Mouse (Mus musculus): Measurements from ENCODE around the gene Clgn. TPM values are rescaled to one million over a fixed set of nuclear protein-coding genes. Genes with fewer than 3 reads are reported as not detected.

Gene Clgn
- polyA plus RNA-seq, 1 experiment from 2014 or later: 0.07 TPM

- Histone ChIP-seq H3K27ac (ENCODE audit: low read length) (no peak overlapping the region), H3K9me3 (ENCODE audit: low read length) (no peaks in the 10 kb centered on the region), H3K9ac (replicated peaks; ENCODE audit: low read depth) (no peak overlapping the region), H3K4me1 (ENCODE audit: insufficient read depth, low read depth, low read length) (0 out of 2 replicates have a peak, but pooled peaks cover 5% of the 10 kb centered on the region), H3K27me3 (replicated peaks; ENCODE audit: insufficient read depth, low read length) (peaks cover 12% of the 10 kb centered on the region), H3K4me2 (replicated peaks; ENCODE audit: low read depth, low read length) (no peak overlapping the region), H3K36me3 (ENCODE audit: insufficient read depth, low read length) (no peaks in the 10 kb centered on the region), H3K4me3 (ENCODE audit: low read depth, low read length) (no peak overlapping the region)
- WGBS: 84% methylated on average over 5 of the region's 5 CpGs
- no peak for TF ChIP-seq CTCF (IDR thresholded peaks at IDR 0.05)
- no peak for TF ChIP-seq EP300 (IDR thresholded peaks at IDR 0.05)
- DNase-seq (ENCODE audit: low spot score): no peak
- ATAC-seq: no peak
Measured at GRCm38 (mm10) chr8:83394325-83394724, 4.7 kb downstream of the Clgn start.

GRCm38 (mm10) chr8:83396680-83397079, 7.0 kb downstream of the Clgn start:
- 81% methylated on average over 6 of the region's 6 CpGs for WGBS

DNA sequence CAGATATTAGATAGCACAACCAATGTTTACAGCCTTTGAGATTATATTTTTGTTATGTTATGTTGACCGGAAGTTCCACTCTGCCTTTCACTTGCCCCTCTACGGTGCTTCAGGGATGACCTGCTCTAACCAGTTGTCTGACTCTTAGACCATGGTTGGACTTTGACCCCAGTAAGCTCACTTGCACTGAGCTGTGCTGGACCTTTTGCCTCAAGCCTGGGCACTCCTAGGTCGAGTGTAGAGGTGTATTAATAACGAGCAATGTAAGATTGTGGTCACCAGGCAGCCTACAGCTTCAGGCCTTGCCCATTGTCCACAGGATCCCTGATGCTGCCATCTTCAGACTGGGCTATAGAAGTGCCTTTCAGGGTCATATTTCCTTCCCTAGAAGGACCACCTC, 8.1 kb downstream of the Clgn start:
- no peak overlapping the region for H3K27ac ChIP-seq (ENCODE audit: low read length)
- no peak overlapping the region for H3K4me3 ChIP-seq (ENCODE audit: low read depth, low read length)
- 64% methylated on average over 4 of the region's 4 CpGs for WGBS
- H3K36me3 ChIP-seq (ENCODE audit: insufficient read depth, low read length): no peaks in the 10 kb centered on the region
- no peak overlapping the region for H3K9ac ChIP-seq (replicated peaks; ENCODE audit: low read depth)
- H3K9me3 ChIP-seq (ENCODE audit: low read length): no peaks in the 10 kb centered on the region
- no peak overlapping the region for H3K4me2 ChIP-seq (replicated peaks; ENCODE audit: low read depth, low read length)
- H3K4me1 ChIP-seq (ENCODE audit: insufficient read depth, low read depth, low read length): no peaks in the 10 kb centered on the region
- DNase-seq (ENCODE audit: low spot score): no peak
- no peaks in the 10 kb centered on the region for H3K27me3 ChIP-seq (replicated peaks; ENCODE audit: insufficient read depth, low read length)
- no peak for ATAC-seq
- no peak for TF ChIP-seq CTCF (IDR thresholded peaks at IDR 0.05)
- no peak for TF ChIP-seq EP300 (IDR thresholded peaks at IDR 0.05)

More at GRCm38 (mm10) chr8:83396680-83397079, 7.0 kb downstream of the Clgn start:
- Histone ChIP-seq H3K27ac (ENCODE audit: low read length) (no peak overlapping the region), H3K9me3 (ENCODE audit: low read length) (no peaks in the 10 kb centered on the region), H3K4me2 (replicated peaks; ENCODE audit: low read depth, low read length) (no peak overlapping the region), H3K36me3 (ENCODE audit: insufficient read depth, low read length) (no peaks in the 10 kb centered on the region), H3K27me3 (replicated peaks; ENCODE audit: insufficient read depth, low read length) (no peaks in the 10 kb centered on the region), H3K4me3 (ENCODE audit: low read depth, low read length) (no peak overlapping the region), H3K4me1 (ENCODE audit: insufficient read depth, low read depth, low read length) (no peaks in the 10 kb centered on the region), H3K9ac (replicated peaks; ENCODE audit: low read depth) (no peak overlapping the region)
- TF ChIP-seq CTCF (IDR thresholded peaks at IDR 0.05): no peak
- no peak for TF ChIP-seq EP300 (IDR thresholded peaks at IDR 0.05)
- DNase-seq (ENCODE audit: low spot score) (no peak), ATAC-seq (no peak)

DNA sequence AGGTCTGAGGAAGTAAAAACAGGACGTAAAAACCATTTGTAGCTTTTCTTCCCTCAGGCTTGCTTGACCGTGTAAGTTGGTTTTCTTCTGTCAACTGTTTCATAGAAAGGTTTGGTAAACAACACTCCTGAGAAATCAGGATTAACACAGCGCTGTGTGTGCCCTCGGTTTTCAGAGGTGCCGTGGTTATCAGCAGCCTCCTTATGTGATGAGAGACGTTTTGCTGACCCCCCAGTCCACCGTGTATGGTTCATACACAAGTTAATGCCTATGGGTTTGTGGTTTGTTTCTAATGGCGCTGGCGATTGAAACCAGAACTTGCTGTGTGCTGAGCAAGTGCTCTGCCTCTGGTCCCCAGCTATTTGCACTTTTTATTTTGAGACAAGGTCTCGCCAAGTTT, 15.9 kb downstream of the Clgn start:
- H3K4me1 ChIP-seq (ENCODE audit: insufficient read depth, low read depth, low read length): no peaks in the 10 kb centered on the region
- no peaks in the 10 kb centered on the region for H3K27me3 ChIP-seq (replicated peaks; ENCODE audit: insufficient read depth, low read length)
- TF ChIP-seq EP300 (IDR thresholded peaks at IDR 0.05) (no peak), CTCF (IDR thresholded peaks at IDR 0.05) (no peak)
- no peak for DNase-seq (ENCODE audit: low spot score)
- 50% methylated on average over 10 of the region's 10 CpGs for WGBS
- no peak overlapping the region for H3K4me3 ChIP-seq (ENCODE audit: low read depth, low read length)
- H3K4me2 ChIP-seq (replicated peaks; ENCODE audit: low read depth, low read length): no peak overlapping the region
- H3K36me3 ChIP-seq (ENCODE audit: insufficient read depth, low read length): no peaks in the 10 kb centered on the region
- H3K9ac ChIP-seq (replicated peaks; ENCODE audit: low read depth): no peak overlapping the region
- no peak for ATAC-seq
- H3K9me3 ChIP-seq (ENCODE audit: low read length): no peaks in the 10 kb centered on the region
- H3K27ac ChIP-seq (ENCODE audit: low read length): no peak overlapping the region

- no peak for DNase-seq (ENCODE audit: low spot score)
- WGBS: 40% methylated on average over 6 of the region's 6 CpGs
Measured at GRCm38 (mm10) chr8:83406836-83407235, 17.2 kb downstream of the Clgn start.

DNA sequence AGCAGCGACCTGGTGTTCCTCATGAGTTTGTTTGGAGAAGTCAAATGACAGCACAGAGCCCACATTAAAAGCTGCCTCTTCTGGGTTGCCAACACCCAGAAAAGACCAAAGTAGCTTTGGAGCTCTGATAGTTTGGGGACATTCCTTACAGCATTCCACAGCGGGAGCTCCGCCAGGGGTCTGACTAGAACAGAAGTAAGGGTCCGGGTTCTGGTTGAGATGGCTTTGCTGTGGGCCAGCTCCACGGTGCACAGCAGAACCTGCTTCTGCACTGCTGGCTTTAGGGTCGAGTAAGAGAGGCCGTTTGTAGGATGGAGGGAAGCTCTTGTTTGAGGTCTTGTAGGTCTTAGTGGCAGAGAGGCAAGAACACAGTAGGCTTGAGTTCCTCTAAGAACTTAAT, 18.8 kb downstream of the Clgn start:
- Histone ChIP-seq H3K9me3 (ENCODE audit: low read length) (no peaks in the 10 kb centered on the region), H3K36me3 (ENCODE audit: insufficient read depth, low read length) (no peaks in the 10 kb centered on the region), H3K9ac (replicated peaks; ENCODE audit: low read depth) (no peak overlapping the region), H3K4me3 (ENCODE audit: low read depth, low read length) (no peak overlapping the region), H3K27me3 (replicated peaks; ENCODE audit: insufficient read depth, low read length) (no peaks in the 10 kb centered on the region), H3K4me2 (replicated peaks; ENCODE audit: low read depth, low read length) (no peak overlapping the region), H3K4me1 (ENCODE audit: insufficient read depth, low read depth, low read length) (no peaks in the 10 kb centered on the region), H3K27ac (ENCODE audit: low read length) (no peak overlapping the region)
- TF ChIP-seq EP300 (IDR thresholded peaks at IDR 0.05) (no peak), CTCF (IDR thresholded peaks at IDR 0.05) (no peak)
- 72% methylated on average over 7 of the region's 7 CpGs for WGBS
- DNase-seq (ENCODE audit: low spot score): no peak
- ATAC-seq: no peak

More at GRCm38 (mm10) chr8:83406836-83407235, 17.2 kb downstream of the Clgn start:
- H3K36me3 ChIP-seq (ENCODE audit: insufficient read depth, low read length): no peaks in the 10 kb centered on the region
- ATAC-seq: no peak
- H3K27me3 ChIP-seq (replicated peaks; ENCODE audit: insufficient read depth, low read length): no peaks in the 10 kb centered on the region
- H3K9me3 ChIP-seq (ENCODE audit: low read length): no peaks in the 10 kb centered on the region
- H3K4me3 ChIP-seq (ENCODE audit: low read depth, low read length): no peak overlapping the region
- no peak overlapping the region for H3K9ac ChIP-seq (replicated peaks; ENCODE audit: low read depth)
- no peak overlapping the region for H3K27ac ChIP-seq (ENCODE audit: low read length)
- TF ChIP-seq CTCF (IDR thresholded peaks at IDR 0.05): no peak
- no peak for TF ChIP-seq EP300 (IDR thresholded peaks at IDR 0.05)
- H3K4me1 ChIP-seq (ENCODE audit: insufficient read depth, low read depth, low read length): no peaks in the 10 kb centered on the region
- H3K4me2 ChIP-seq (replicated peaks; ENCODE audit: low read depth, low read length): no peak overlapping the region

GRCm38 (mm10) chr8:83416878-83417277, 27.2 kb downstream of the Clgn start:
- Histone ChIP-seq H3K4me1 (ENCODE audit: insufficient read depth, low read depth, low read length) (no peaks in the 10 kb centered on the region), H3K9ac (replicated peaks; ENCODE audit: low read depth) (no peak overlapping the region), H3K27ac (ENCODE audit: low read length) (no peak overlapping the region), H3K27me3 (replicated peaks; ENCODE audit: insufficient read depth, low read length) (no peaks in the 10 kb centered on the region), H3K4me3 (ENCODE audit: low read depth, low read length) (no peak overlapping the region), H3K9me3 (ENCODE audit: low read length) (no peaks in the 10 kb centered on the region), H3K36me3 (ENCODE audit: insufficient read depth, low read length) (no peaks in the 10 kb centered on the region), H3K4me2 (replicated peaks; ENCODE audit: low read depth, low read length) (no peak overlapping the region)
- ATAC-seq: no peak
- 94% methylated on average over 15 of the region's 15 CpGs for WGBS
- DNase-seq (ENCODE audit: low spot score): no peak
- TF ChIP-seq EP300 (IDR thresholded peaks at IDR 0.05) (no peak), CTCF (IDR thresholded peaks at IDR 0.05) (no peak)
